In genomic region chr2:79815708-79816484, GRCm38 (mm10) we compare ENCODE assay signal across 27 mouse cellular contexts.
DNase-seq lines count a peak whose midpoint lies in the region; ATAC-seq and TF ChIP-seq lines count a peak whose summit lies in the region.
"Had no signal": no experiment of that assay in that cellular context is flagged by ENCODE, and none has a peak within 500 bp of the region (broad histone marks: within the 10 kb centered on the region; RNA-seq: fewer than 3 reads in every experiment).

No protein-coding gene starts in this region.

- no peak for TF ChIP-seq CTCF in kidney, postnatal 0 days (IDR thresholded peaks at IDR 0.05; ENCODE audit: low read depth)

- H3K9me3 ChIP-seq in kidney, postnatal 0 days (replicated peaks; ENCODE audit: low read length), result no peaks in the 10 kb centered on the region
- no peaks in the 10 kb centered on the region for H3K9me3 ChIP-seq in stomach, embryonic 15.5 days
- H3K9me3 ChIP-seq: embryonic facial prominence, embryonic 13.5 days; hindbrain, embryonic 10.5 days; hindbrain, embryonic 15.5 days; liver, embryonic 12.5 days; midbrain, embryonic 13.5 days; neural tube, embryonic 13.5 days had no signal

- H3K4me1 ChIP-seq in kidney, postnatal 0 days (replicated peaks; ENCODE audit: insufficient read depth, low read length), result no peaks in the 10 kb centered on the region
- peaks cover 3% of the 10 kb centered on the region; the same call in 1 of the 2 replicates for H3K4me1 ChIP-seq in stomach, embryonic 15.5 days
- H3K4me1 ChIP-seq: hindbrain, embryonic 10.5 days; hindbrain, embryonic 15.5 days; liver, embryonic 12.5 days; midbrain, embryonic 13.5 days; neural tube, embryonic 13.5 days had no signal

- H3K27me3 ChIP-seq in kidney, postnatal 0 days (ENCODE audit: insufficient read depth, low read length), result no peaks in the 10 kb centered on the region
- no peaks in the 10 kb centered on the region for H3K27me3 ChIP-seq in stomach, embryonic 15.5 days (replicated peaks)
- H3K27me3 ChIP-seq: embryonic facial prominence, embryonic 13.5 days; hindbrain, embryonic 15.5 days; liver, embryonic 12.5 days; midbrain, embryonic 13.5 days; neural tube, embryonic 13.5 days had no signal

- no peak overlapping the region for H3K4me3 ChIP-seq in kidney, postnatal 0 days (replicated peaks; ENCODE audit: low read depth, low read length)
- H3K4me3 ChIP-seq in stomach, embryonic 15.5 days (replicated peaks), result no peak overlapping the region
- H3K4me3 ChIP-seq: embryonic facial prominence, embryonic 13.5 days; hindbrain, embryonic 10.5 days; hindbrain, embryonic 15.5 days; layer of hippocampus, adult 2 months; liver, embryonic 12.5 days; midbrain, embryonic 13.5 days; neural tube, embryonic 13.5 days had no signal

- H3K36me3 ChIP-seq in kidney, postnatal 0 days (ENCODE audit: insufficient read depth, low read length), result no peaks in the 10 kb centered on the region
- H3K36me3 ChIP-seq in stomach, embryonic 15.5 days, result no peaks in the 10 kb centered on the region
- H3K36me3 ChIP-seq: embryonic facial prominence, embryonic 13.5 days; hindbrain, embryonic 10.5 days; hindbrain, embryonic 15.5 days; liver, embryonic 12.5 days; midbrain, embryonic 13.5 days; neural tube, embryonic 13.5 days had no signal

- H3K27ac ChIP-seq in kidney, postnatal 0 days, result peak overlapping the region; percentile 54
- H3K27ac ChIP-seq in stomach, embryonic 15.5 days, result no peak overlapping the region
- H3K27ac ChIP-seq: embryonic facial prominence, embryonic 13.5 days; hindbrain, embryonic 10.5 days; hindbrain, embryonic 15.5 days; layer of hippocampus, adult 2 months; liver, embryonic 12.5 days; macrophage; midbrain, embryonic 13.5 days; neural tube, embryonic 13.5 days had no signal

- peak; percentile 18 for DNase-seq in embryo, embryonic 11 days
- no peak for DNase-seq in embryo, embryonic 9.5 days (ENCODE audit: extremely low spot score)
- peak; percentile 94 for DNase-seq in kidney, postnatal 0 days (ENCODE audit: low spot score)
- no peak for DNase-seq in kidney, adult 11 months
- DNase-seq in Muller cell, postnatal 12 days (ENCODE audit: inconsistent ontology term), result peak; percentile 41
- DNase-seq in left cerebral cortex, adult 11 months (ENCODE audit: low spot score), result no peak
- DNase-seq: adrenal gland, postnatal 25 days; cerebellum, adult 11-12 months; cerebellum, adult 9-11 months; heart, postnatal 14 days; kidney, postnatal 25 days; left cerebral cortex, postnatal 4 days; liver, postnatal 0 days; thymus, adult 18-20 months; thymus, postnatal 36 days had no signal

- 17% methylated on average over 3 of the region's 3 CpGs for WGBS in kidney, postnatal 0 days
- WGBS in stomach, embryonic 15.5 days, result 39% methylated on average over 3 of the region's 3 CpGs

- H3K9ac ChIP-seq in kidney, postnatal 0 days (ENCODE audit: low read depth, low read length), result no peak overlapping the region
- no peak overlapping the region for H3K9ac ChIP-seq in stomach, embryonic 15.5 days
- H3K9ac ChIP-seq: embryonic facial prominence, embryonic 13.5 days; hindbrain, embryonic 15.5 days; liver, embryonic 12.5 days; liver, postnatal 0 days; midbrain, embryonic 13.5 days; neural tube, embryonic 13.5 days had no signal

- ATAC-seq in kidney, postnatal 0 days (replicated peaks; ENCODE audit: low FRiP score, low read depth), result peak; percentile 82
- 0 out of 2 replicates have a peak, but pooled peaks have one; percentile 43 for ATAC-seq in stomach, embryonic 15.5 days (ENCODE audit: insufficient read depth, low FRiP score, low read depth)
- ATAC-seq: forebrain, embryonic 16.5 days; inflammation-experienced regulatory T-cells, adult 6 months; liver, embryonic 12.5 days; liver, postnatal 0 days; lung, postnatal 0 days; midbrain, embryonic 13.5 days had no signal

- H3K4me2 ChIP-seq in kidney, postnatal 0 days (ENCODE audit: low read length), result no peak overlapping the region
- no peak overlapping the region for H3K4me2 ChIP-seq in stomach, embryonic 15.5 days
- H3K4me2 ChIP-seq: embryonic facial prominence, embryonic 13.5 days; hindbrain, embryonic 15.5 days; liver, embryonic 12.5 days; midbrain, embryonic 13.5 days; neural tube, embryonic 13.5 days had no signal

Comparison
In these comparisons a context has a peak if more than half of its experiments do, and no peak if none do; other contexts are left out.
1. DNase-seq: peak in embryo, embryonic 11 days (single experiment), kidney, postnatal 0 days (single experiment) and Muller cell, postnatal 12 days (single experiment); none in embryo, embryonic 9.5 days (single experiment), kidney, adult 11 months (single experiment) and left cerebral cortex, adult 11 months (single experiment).